Mouse (Mus musculus) inflammation-experienced regulatory T-cells (primary cell): ENCODE results near the gene Rbbp9. TPM values are rescaled to one million over a fixed set of nuclear protein-coding genes. Genes with fewer than 3 reads are reported as not detected.

Experiments used
- polyA plus RNA-seq, 2 experiments: library from polyadenylated mRNA; unstranded; fragments of 100-300 nt; shearing (Covaris generic); gene quantifications; one replicate each; pipeline ENCODE4 v1.2.1; 2017

Gene Rbbp9
- polyA plus RNA-seq = 1 to 10 TPM; 5.9 to 9.2 TPM

GRCm38 (mm10) chr2:144550529-144550928 lies at the start of gene Rbbp9:
Gene Rbbp9, minus strand, starts transcription at chr2:144550869.

DNA sequence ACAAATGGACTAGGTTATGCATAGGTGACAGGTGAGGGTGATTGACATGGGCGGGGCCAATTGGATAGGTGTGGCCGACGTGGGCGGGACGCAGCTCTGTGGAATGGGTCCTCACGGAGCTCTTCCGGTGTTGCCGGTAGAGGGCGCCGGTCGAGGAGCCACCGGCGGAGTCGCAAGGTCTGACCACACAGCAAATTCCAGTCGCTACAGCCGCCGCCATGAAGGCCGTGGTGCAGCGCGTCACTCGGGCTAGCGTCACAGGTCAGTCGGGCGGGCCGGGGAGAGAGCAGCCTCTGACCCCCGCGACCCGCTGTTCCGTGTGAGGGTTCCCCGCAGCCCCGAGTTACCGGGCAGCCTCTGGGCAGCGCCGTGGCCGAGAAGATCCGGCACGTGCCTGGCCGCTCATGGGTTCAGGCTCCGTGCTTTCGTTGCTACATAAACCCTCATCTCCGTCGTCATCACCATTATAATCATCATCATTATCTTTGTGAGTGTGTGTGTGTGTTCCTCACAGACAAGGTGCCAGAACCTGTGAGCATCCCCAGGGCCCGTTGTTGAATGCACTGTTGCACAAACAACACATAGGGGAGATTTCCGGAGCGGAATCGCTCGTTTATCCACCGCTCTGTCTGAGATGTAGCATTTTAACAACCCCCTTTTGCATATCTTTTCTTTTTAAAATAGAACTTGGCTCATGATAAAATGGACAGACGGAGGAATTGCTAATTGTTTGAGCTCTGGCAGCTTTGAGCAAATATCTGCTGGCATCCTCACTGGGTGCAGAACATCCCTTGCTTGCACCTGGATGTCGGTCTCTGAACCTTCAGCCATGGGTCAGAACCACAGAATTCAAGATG lies 49.4 kb upstream of the Rbbp9 start, which contains the start of gene Dtd1:
Gene Dtd1, plus strand, starts transcription at position 67 of the 857 bp plus-strand sequence.

GRCm38 (mm10) chr2:144593951-144594651 lies 43.4 kb upstream of the Rbbp9 start, which contains the start of gene Smim26:
Gene Smim26, plus strand, starts transcription at chr2:144594054.

GRCm38 (mm10) chr2:144555820-144556552 lies 5.3 kb upstream of the Rbbp9 start, which contains the start of gene Sec23b:
Gene Sec23b, plus strand, starts transcription at chr2:144556229.

GRCm38 (mm10) chr2:144526981-144527820 lies 23.5 kb downstream of the Rbbp9 start, which contains the start of the genes Dzank1 and Polr3f:
Gene Dzank1, minus strand, starts transcription at chr2:144527414.
Gene Polr3f, plus strand, starts transcription at chr2:144527718.

Other genes with a start within 250 kb of the Rbbp9 start
- gene Ovol2, start 218.7 kb downstream of the Rbbp9 start, polyA plus RNA-seq = under 1 TPM in 1 of 2 experiments, not detected in 1; 0.66 TPM
- gene Kat14, start 181.9 kb downstream of the Rbbp9 start, polyA plus RNA-seq = 10 to 100 TPM; 31.6 to 40.8 TPM
- 1 to 10 TPM; 5.4 to 7.8 TPM for gene Pet117, start 181.9 kb downstream of the Rbbp9 start, polyA plus RNA-seq
- gene Dzank1, start 23.5 kb downstream of the Rbbp9 start, polyA plus RNA-seq = under 1 TPM; 0.27 to 0.61 TPM
- gene Polr3f, start 23.2 kb downstream of the Rbbp9 start, polyA plus RNA-seq = 10 to 100 TPM; 30.8 to 34.0 TPM
- 100 to 1,000 TPM in 1 of 2 experiments, 10 to 100 TPM in 1; 78.4 to 104 TPM for gene Sec23b, start 5.4 kb upstream of the Rbbp9 start, polyA plus RNA-seq
- 10 to 100 TPM; 20.0 to 23.9 TPM for gene Smim26, start 43.2 kb upstream of the Rbbp9 start, polyA plus RNA-seq
- gene Dtd1, start 49.0 kb upstream of the Rbbp9 start, polyA plus RNA-seq = 10 to 100 TPM; 56.5 to 57.1 TPM